Mouse (Mus musculus): ENCODE data around the gene Stag2.

Stag2 gene

DNA sequence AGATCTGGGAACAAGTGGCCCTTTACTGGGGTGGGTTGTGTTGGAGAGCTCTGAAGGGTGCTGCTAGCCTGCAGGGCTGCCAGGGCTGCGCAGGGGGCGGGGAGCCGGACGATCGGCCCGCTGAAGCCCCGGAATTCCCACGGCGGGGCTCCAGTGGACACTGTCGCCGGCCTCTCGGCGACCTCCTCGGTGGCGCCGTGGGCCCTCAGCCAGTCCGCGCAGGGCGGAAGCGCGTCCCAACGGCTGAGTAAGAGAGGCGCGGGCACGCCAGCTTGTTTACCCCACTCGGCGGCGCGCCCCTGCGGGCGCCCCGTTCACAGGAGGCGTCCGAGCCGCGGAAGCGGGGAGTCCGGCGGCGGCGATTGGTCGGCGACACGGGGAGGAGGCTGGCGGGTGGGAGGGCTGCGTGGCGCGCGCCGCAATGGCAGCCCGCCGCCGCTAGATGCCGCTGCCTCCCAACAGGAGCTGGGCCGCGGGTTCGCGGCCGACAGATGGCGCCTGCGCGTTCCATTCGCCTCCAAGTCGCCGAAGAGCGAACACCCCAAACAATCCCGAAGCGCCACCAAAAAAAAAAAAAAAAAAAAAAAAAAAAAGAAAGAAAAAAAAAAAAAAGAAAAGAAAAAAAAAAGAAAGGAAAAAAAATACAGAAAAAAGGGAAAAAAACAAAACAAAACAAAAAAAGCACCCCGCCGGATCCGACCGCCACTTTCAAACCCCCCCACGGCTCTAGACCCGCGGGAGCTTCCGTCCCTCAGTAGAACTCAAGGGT lies at the start of gene Stag2:
Gene Stag2 (plus strand): TSS at position 530 of the 769 bp plus-strand sequence.
- in situ Hi-C loops (cut with MboI, MseI), result no loop called here

DNA sequence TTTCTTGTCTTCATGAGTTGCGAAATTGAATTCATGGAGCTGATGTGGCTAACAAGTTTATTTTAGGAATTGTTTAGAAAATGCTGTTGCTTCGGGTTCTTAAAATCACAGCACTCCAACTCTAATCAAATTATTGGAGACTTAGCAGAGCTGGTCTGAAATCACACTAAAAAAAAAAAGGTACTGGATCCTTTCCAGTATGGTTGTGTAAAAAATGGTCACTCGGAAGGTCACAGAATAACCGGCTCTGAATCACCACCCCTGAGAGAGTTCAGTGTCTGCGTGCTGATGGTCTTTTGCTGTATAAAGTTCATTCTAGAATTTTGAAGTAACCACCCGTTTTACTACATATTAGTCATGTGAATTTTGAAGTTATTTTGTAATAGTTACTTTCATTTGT lies 42.0 kb upstream of the Stag2 start:
- in situ Hi-C loops (cut with MboI, MseI), result no loop called here

- in situ Hi-C loops (cut with MboI, MseI), result no loop called here
Observed at GRCm38 (mm10) chrX:42110585-42110984, 38.5 kb upstream of the Stag2 start.

DNA sequence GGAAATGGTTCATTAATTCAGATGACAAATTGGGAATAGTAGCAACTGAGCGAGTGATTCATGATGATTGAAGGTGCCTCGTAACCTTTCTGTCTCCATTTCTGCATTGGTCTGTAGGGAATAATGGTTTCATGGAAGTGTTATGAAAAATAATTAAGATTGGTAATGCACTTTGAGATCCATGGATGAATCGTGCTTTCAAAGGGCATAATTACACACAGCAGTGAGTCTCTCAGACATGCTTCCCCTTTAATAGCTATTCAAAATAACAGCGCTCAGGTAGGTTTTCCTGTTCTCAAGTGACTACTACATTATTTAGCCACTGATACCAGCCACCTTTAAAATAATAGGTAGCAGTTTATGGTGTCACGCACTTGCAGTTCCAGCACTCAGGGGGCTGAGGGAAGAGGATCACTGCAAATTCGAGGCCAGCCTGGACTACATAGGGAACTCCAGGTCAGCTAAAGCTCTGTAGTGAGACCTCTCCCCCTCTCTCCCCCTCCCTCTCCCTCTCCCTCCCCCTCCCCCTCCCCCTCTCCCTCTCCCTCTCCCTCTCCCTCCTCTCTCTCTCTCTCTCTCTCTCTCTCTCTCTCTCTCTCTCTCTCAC lies 29.6 kb upstream of the Stag2 start:
- in situ Hi-C loops (cut with MboI, MseI), result no loop called here

- in situ Hi-C loops (cut with MboI, MseI), result no loop called here
Observed at GRCm38 (mm10) chrX:42124963-42125697, 24.0 kb upstream of the Stag2 start.

DNA sequence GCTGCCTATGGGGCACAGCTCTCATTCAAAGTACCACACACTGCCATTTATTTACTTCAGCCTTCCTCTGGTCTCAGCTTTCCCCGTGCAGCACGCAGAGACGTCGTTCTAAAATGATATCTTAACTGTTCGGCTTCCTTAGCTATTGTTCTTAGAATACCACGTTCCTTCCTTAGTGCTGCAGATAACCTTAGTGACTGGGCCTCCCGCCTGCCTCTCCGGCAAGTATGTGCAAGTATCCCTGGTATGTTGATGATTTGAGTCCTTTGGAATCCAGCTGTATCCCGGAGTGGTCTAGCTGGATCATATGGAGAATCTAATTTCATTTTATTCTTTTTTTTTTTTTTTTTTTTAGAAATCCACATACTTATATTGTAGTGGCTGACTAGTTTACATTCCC lies 9.2 kb upstream of the Stag2 start:
- in situ Hi-C loops (cut with MboI, MseI), result no loop called here

DNA sequence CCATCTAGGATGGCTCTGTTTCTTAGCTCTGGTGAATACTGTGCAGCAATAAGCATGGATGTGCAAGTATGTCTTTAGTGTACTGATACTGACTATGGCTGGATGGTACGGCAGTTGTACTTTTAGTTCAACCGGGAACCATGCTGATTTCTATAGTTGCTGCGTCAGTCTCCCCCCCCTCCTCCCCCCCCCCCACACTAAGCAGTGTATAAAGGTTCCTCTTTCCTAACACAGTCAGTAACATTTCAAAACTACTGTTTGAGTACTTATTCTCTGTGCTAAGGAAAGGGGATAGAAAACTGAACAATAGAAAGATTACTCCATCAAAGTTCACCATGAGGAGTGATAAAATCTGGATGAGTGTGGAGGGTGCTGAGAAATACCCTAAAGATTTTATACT lies 6.5 kb upstream of the Stag2 start:
- in situ Hi-C loops (cut with MboI, MseI), result no loop called here

GRCm38 (mm10) chrX:42143991-42144390 lies 5.1 kb upstream of the Stag2 start:
- in situ Hi-C loops (cut with MboI, MseI), result no loop called here

- in situ Hi-C loops (cut with MboI, MseI), result no loop called here
Observed at GRCm38 (mm10) chrX:42148016-42148451, 1.1 kb upstream of the Stag2 start.

DNA sequence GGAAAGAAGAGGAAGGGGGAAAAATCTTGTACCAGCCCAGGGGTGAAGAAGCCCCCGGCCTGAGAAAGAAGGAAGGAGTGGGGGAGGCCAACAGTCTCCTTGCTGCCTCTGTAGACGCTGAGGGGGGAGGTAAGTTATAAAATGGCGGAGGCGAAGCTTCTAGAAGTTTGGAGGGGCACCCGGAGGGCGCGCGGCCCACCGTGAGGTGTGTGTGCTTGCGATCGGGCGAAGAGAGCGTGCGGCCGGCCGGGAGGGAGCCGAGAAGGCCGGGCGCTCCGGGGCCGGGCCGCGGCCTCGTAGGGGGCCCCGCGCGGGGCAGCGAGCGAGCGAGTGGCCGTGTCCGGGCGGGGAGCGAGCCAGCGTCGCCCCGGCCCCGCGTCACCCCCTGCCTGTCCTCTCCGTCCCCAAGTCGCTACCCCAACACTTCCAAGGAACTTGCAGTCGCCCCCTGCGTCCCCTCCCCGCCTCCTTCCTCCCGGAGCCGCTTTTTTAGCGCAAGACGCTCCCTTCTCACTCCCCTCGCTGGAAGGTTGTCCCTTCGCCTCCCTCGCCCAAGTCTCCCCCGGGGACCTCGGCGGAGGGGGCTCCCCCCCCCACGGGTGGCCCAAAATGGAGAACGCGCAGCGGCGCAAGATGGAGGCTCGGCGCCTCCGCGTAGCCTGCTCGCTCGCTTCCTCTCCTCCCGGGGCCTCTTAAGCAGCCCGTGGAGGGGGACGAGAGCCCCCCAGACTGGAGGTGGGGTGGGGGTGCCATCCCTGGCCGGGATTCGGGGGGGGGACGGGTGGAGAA lies 634 bp downstream of the Stag2 start:
- in situ Hi-C loops (cut with MboI, MseI), result no loop called here

DNA sequence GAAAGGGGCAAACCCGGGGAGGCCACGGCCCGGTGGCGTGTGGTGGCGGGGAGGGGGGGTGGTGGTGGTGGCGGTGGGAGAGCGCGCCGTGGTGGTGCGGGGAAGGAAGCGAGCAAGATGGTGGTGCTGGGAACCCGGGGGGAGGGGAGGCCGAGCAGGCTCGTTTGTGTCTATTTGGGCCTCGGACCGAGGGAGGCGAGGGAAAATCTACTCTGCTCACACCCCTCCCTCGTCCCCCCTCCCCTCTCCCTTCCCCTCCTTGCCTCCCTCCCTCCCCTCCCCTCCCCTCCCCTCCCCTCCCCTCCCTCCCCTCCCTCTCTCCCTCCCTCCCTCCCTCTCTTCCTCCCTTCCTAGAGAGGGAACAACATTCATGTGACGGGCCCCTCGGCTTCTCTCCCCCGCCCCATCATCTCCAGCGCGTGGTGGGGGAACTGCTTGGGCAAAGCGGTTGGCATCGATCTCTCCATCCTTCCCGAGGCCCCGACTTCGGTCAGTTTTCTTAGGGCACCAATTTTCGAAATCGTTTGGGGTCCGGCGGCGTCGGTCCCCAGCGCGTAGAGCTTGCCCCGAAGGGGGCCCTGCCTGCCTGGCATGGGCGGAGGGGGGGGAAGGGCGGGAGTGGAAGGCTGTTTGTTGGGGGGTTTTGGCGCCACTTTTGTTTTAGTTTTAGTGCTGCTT lies 1.4 kb downstream of the Stag2 start:
- in situ Hi-C loops (cut with MboI, MseI), result no loop called here

GRCm38 (mm10) chrX:42151024-42151754 lies 2.1 kb downstream of the Stag2 start:
- in situ Hi-C loops (cut with MboI, MseI), result no loop called here

DNA sequence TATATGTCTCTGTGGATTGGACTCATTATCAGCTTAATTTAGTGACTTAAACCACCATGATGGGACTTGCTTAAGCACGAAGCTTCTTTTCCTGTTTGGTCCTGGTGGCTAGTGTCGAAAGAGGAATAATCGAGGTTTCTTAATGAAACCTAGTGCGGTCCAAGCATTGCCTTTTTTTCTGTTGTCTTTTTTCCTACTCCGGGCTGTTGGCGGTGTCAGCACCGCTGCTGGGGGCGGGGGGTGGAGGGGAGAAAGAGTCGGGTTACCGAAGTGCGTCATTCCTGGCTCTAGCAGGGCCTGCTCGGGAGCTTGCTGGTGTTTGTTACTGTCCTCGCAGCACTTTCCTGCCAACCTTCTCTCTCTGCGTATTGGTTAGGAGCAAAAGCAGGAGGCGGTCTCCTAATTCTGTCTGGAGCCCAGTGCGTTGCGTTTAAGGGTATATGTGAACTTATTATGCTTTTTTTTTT lies 2.8 kb downstream of the Stag2 start:
- in situ Hi-C loops (cut with MboI, MseI), result no loop called here

- in situ Hi-C loops (cut with MboI, MseI), result no loop called here
Observed at GRCm38 (mm10) chrX:42153056-42153455, 3.9 kb downstream of the Stag2 start.

GRCm38 (mm10) chrX:42165455-42165854 lies 16.3 kb downstream of the Stag2 start:
- in situ Hi-C loops (cut with MboI, MseI), result no loop called here

DNA sequence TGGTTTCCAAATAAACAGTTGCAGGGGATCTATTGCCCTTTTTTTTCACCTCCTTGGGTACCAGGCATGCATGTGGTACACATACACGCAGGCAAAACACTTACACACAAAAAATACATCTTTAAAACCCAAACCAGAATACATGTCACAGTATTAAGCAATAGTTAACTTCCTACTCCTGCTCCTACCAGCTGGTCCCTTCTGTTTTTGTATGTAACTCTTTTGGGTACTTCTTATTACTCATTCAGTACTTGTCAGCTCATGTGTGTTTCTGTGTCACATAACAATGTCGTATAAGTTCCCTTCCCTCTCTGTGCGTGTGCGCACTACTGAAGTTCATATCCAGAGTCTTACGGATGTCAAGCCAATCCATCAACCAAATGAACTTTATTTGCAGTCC lies 21.7 kb downstream of the Stag2 start:
- in situ Hi-C loops (cut with MboI, MseI), result no loop called here

DNA sequence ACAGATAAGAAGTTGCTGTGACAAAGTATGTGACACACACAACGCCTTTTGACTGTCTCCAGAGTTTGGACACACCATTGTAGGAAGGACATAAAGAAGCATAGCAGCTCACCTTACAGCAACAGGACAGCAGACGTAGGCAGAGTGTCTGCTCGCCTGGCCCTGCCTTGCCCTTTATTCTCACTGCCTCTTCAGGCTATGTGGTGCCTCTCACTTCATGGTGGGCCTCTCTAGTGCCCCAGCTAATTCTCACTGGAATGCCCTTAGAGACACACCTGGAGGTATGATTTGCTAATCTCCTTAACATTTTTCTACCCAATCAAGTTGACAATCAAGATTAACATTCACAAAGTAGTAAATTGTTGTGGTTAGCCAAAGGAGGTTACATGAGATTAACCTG lies 38.5 kb downstream of the Stag2 start:
- in situ Hi-C loops (cut with MboI, MseI), result no loop called here

DNA sequence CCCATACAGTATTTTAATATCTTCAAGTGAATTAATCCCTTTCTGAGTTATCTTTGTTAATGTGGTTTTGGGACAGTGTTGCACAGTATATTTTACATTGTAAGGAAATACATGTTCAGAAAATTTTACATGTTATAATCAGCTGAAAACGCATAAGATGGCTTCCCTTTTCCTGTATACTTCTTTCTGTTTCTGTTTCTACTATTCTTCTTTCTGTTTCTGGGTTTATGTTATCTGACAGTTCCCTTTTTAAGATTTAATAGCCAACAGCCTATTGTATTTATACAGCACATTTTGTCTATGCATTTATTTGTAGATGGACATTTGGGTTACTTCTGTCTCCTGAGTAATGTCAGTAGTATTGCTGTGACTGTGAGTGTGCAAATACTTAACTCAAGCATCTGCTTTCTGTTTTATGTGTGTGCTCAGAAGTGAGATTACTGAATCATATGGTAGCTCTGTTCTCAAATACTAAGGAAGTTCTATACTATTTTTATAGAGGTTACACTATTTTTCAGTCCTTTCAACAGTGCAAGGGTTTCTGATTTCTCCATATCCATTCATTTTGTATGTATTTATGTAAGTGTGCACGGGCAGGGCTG lies 39.8 kb downstream of the Stag2 start:
- in situ Hi-C loops (cut with MboI, MseI), result no loop called here

- in situ Hi-C loops (cut with MboI, MseI), result no loop called here
Observed at GRCm38 (mm10) chrX:42194608-42195007, 45.5 kb downstream of the Stag2 start.

DNA sequence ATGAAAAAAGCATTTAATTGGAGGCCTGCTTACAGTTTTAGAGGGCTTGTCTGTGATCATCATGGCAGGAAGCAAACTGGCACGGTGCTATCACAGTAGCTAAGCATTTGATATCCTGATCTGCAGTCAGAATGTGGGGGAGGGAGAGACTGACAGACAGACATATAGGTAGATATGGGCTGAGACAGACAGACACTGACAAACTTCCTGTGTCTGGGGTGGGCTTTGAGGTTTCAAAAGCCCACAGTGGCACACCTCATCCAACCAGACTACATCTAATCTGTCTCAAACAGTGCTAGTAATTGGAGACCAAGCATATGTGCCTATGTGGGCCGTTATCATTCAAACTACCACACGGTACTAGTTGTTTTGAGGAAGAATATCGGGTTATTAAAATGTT lies 53.4 kb downstream of the Stag2 start:
- in situ Hi-C loops (cut with MboI, MseI), result no loop called here

Measured in T-helper 17 cell (primary cell).